ENCODE assay signal across 9 mouse cellular contexts in genomic region chr7:108935411-108935810, GRCm38 (mm10). TPM values are rescaled to one million over a fixed set of nuclear protein-coding genes. Genes with fewer than 3 reads are reported as not detected.
DNase-seq lines count a peak whose midpoint lies in the region; ATAC-seq and TF ChIP-seq lines count a peak whose summit lies in the region.
"Had no signal": no experiment of that assay in that cellular context is flagged by ENCODE, and none has a peak within 500 bp of the region (broad histone marks: within the 10 kb centered on the region; RNA-seq: fewer than 3 reads in every experiment).

No protein-coding gene starts in this region.

- no peak overlapping the region for H3K27ac ChIP-seq in kidney, embryonic 14.5 days (ENCODE audit: low read depth, low read length)
- H3K27ac ChIP-seq in cortical plate, adult 2 months (ENCODE audit: insufficient read depth, low read length) = no peak overlapping the region
- no peak overlapping the region for H3K27ac ChIP-seq in hindbrain, postnatal 0 days
- H3K27ac ChIP-seq in midbrain, embryonic 16.5 days (ENCODE audit: low read length) = no peak overlapping the region

- peak overlapping the region; percentile 88 for H3K4me3 ChIP-seq in kidney, embryonic 14.5 days (ENCODE audit: low read length)
- peak overlapping the region; percentile 91; the same call in 1 of the 2 replicates for H3K4me3 ChIP-seq in cortical plate, adult 2 months (ENCODE audit: insufficient read depth, low read length)
- H3K4me3 ChIP-seq in hindbrain, postnatal 0 days (ENCODE audit: low read length) = peak overlapping the region; percentile 99
- H3K4me3 ChIP-seq in midbrain, embryonic 16.5 days (ENCODE audit: low read depth, low read length) = peak overlapping the region; percentile 73

- H3K27me3 ChIP-seq in kidney, embryonic 14.5 days (ENCODE audit: control insufficient read depth, insufficient read depth, low read length) = no peaks in the 10 kb centered on the region
- H3K27me3 ChIP-seq in hindbrain, postnatal 0 days (ENCODE audit: insufficient read depth, low read length) = no peaks in the 10 kb centered on the region
- H3K27me3 ChIP-seq in midbrain, embryonic 16.5 days (ENCODE audit: control insufficient read depth, insufficient read depth, low read depth, low read length) = no peaks in the 10 kb centered on the region

- H3K36me3 ChIP-seq in kidney, embryonic 14.5 days (ENCODE audit: control insufficient read depth, insufficient read depth, low read length) = peaks cover 33% of the 10 kb centered on the region
- H3K36me3 ChIP-seq in hindbrain, postnatal 0 days (ENCODE audit: insufficient read depth, low read length) = peaks cover 24% of the 10 kb centered on the region
- peaks cover 22% of the 10 kb centered on the region for H3K36me3 ChIP-seq in midbrain, embryonic 16.5 days (ENCODE audit: control insufficient read depth, insufficient read depth, low read length)

- WGBS in kidney, embryonic 14.5 days = 78% methylated on average over 7 of the region's 7 CpGs
- WGBS in hindbrain, postnatal 0 days = 85% methylated on average over 7 of the region's 7 CpGs
- 89% methylated on average over 7 of the region's 7 CpGs for WGBS in midbrain, embryonic 16.5 days

- no peak for ATAC-seq in kidney, embryonic 14.5 days (ENCODE audit: low FRiP score, low TSS enrichment)
- ATAC-seq in hindbrain, postnatal 0 days = no peak
- ATAC-seq in midbrain, embryonic 16.5 days = no peak
- ATAC-seq in megakaryocyte-erythroid progenitor cell, adult 5-6 weeks (replicated peaks; ENCODE audit: low FRiP score, low TSS enrichment, poor library complexity, severe bottlenecking) = no peak
- no peak for ATAC-seq in inflammation-experienced regulatory T-cells, adult 6 months

- peaks cover 16% of the 10 kb centered on the region for H3K4me1 ChIP-seq in kidney, embryonic 14.5 days (ENCODE audit: control insufficient read depth, insufficient read depth, low read length)
- peaks cover 5% of the 10 kb centered on the region for H3K4me1 ChIP-seq in cortical plate, adult 2 months (ENCODE audit: control insufficient read depth, insufficient read depth, low read length)
- H3K4me1 ChIP-seq in hindbrain, postnatal 0 days (ENCODE audit: insufficient read depth, low read length) = peaks cover 11% of the 10 kb centered on the region
- peaks cover 19% of the 10 kb centered on the region for H3K4me1 ChIP-seq in midbrain, embryonic 16.5 days (ENCODE audit: control insufficient read depth, insufficient read depth, low read length)

- no peaks in the 10 kb centered on the region for H3K9me3 ChIP-seq in kidney, embryonic 14.5 days (ENCODE audit: control insufficient read depth, low read length)
- no peaks in the 10 kb centered on the region for H3K9me3 ChIP-seq in hindbrain, postnatal 0 days (ENCODE audit: low read length)
- H3K9me3 ChIP-seq in midbrain, embryonic 16.5 days (replicated peaks; ENCODE audit: control insufficient read depth, low read length, poor library complexity, severe bottlenecking) = no peaks in the 10 kb centered on the region

- peak overlapping the region; percentile 96; the same call in 1 of the 2 replicates for H3K9ac ChIP-seq in kidney, embryonic 14.5 days (ENCODE audit: low read depth, low read length)
- H3K9ac ChIP-seq in hindbrain, postnatal 0 days (replicated peaks; ENCODE audit: low read length) = 0 out of 2 replicates have a peak overlapping the region, but pooled peaks have one; percentile 95
- H3K9ac ChIP-seq in midbrain, embryonic 16.5 days (ENCODE audit: low read depth, low read length) = peak overlapping the region; percentile 78; the same call in 1 of the 2 replicates

- TF ChIP-seq CTCF in cortical plate, adult 2 months (IDR thresholded peaks at IDR 0.05; ENCODE audit: extremely low read depth, insufficient read depth, low read length) = no peak
- no peak for TF ChIP-seq CTCF in hindbrain, postnatal 0 days (IDR thresholded peaks at IDR 0.05; ENCODE audit: low read depth)

- peak overlapping the region; percentile 82 for H3K4me2 ChIP-seq in kidney, embryonic 14.5 days (replicated peaks; ENCODE audit: low read depth, low read length)
- peak overlapping the region; percentile 70 for H3K4me2 ChIP-seq in hindbrain, postnatal 0 days (ENCODE audit: low read depth, low read length)
- peak overlapping the region; percentile 83 for H3K4me2 ChIP-seq in midbrain, embryonic 16.5 days (ENCODE audit: low read length)

- no peak for DNase-seq in kidney, postnatal 10 days
- DNase-seq in hindbrain, postnatal 0 days (ENCODE audit: low spot score) = no peak
- no peak for DNase-seq in right cerebral cortex, postnatal 36 days (ENCODE audit: low spot score in 2 of 2)

- no peak for TF ChIP-seq POLR2A in cortical plate, adult 2 months (IDR thresholded peaks at IDR 0.05; ENCODE audit: extremely low read depth, insufficient read depth, low read length)

RNA-seq across cellular contexts. Expression of gene Eif3f, which starts 1.2 kb away (rescaled TPM):
- 91.7 and 109 TPM in 2 replicates for polyA plus RNA-seq in kidney, embryonic 14.5 days (2014; fragmentation: Nextera tagmentation; extraction: Ambion mirVana)
- 91.9 and 95.0 TPM in 2 replicates for polyA plus RNA-seq in cortical plate, adult 2 months (2012; rRNA removed)
- 127 and 128 TPM in 2 replicates for total RNA-seq in hindbrain, postnatal 0 days (2014; rRNA removed)
- 79.1 and 80.0 TPM in 2 replicates for polyA plus RNA-seq in hindbrain, postnatal 0 days (2015; fragmentation: Nextera tagmentation; extraction: Ambion mirVana)
- 60.9 and 62.8 TPM in 2 replicates for polyA plus RNA-seq in midbrain, embryonic 16.5 days (2015; fragmentation: Nextera tagmentation; extraction: Ambion mirVana)
- 241 and 316 TPM in 2 replicates for total RNA-seq in megakaryocyte-erythroid progenitor cell, adult 5-6 weeks (2014; fragmentation: Nextera tagmentation)
- total RNA-seq in megakaryocyte-erythroid progenitor cell, adult 5-6 weeks (2017) = 53.5 and 112 TPM in 2 replicates
- 10 to 100 TPM; 29.7 to 43.3 (median 34.1) TPM for polyA plus RNA-seq in inflammation-experienced regulatory T-cells, adult 6 months (2017; shearing (Covaris generic))

RNA-seq across cellular contexts. Expression of gene Nlrp10, which starts 5.4 kb away (rescaled TPM):
- not detected in 2 replicates for polyA plus RNA-seq in kidney, embryonic 14.5 days (2014; fragmentation: Nextera tagmentation; extraction: Ambion mirVana)
- polyA plus RNA-seq in cortical plate, adult 2 months (2012; rRNA removed) = 0.04 and 0.06 TPM in 2 replicates
- total RNA-seq in hindbrain, postnatal 0 days (2014; rRNA removed) = not detected in 2 replicates
- polyA plus RNA-seq in hindbrain, postnatal 0 days (2015; fragmentation: Nextera tagmentation; extraction: Ambion mirVana) = 0.08 TPM in 1 of 2 replicates, not detected in the other
- polyA plus RNA-seq in midbrain, embryonic 16.5 days (2015; fragmentation: Nextera tagmentation; extraction: Ambion mirVana) = not detected in 2 replicates
- 0.33 TPM in 1 of 2 replicates, not detected in the other for total RNA-seq in megakaryocyte-erythroid progenitor cell, adult 5-6 weeks (2014; fragmentation: Nextera tagmentation)
- 0.15 TPM in 1 of 2 replicates, not detected in the other for total RNA-seq in megakaryocyte-erythroid progenitor cell, adult 5-6 weeks (2017)
- under 1 TPM in 1 of 3 experiments, not detected in 2; 0.17 TPM for polyA plus RNA-seq in inflammation-experienced regulatory T-cells, adult 6 months (2017; shearing (Covaris generic))

RNA-seq across cellular contexts. Expression of gene Tub, which starts 14.7 kb away (rescaled TPM):
- polyA plus RNA-seq in kidney, embryonic 14.5 days (2014; fragmentation: Nextera tagmentation; extraction: Ambion mirVana) = 0.49 and 0.81 TPM in 2 replicates
- polyA plus RNA-seq in cortical plate, adult 2 months (2012; rRNA removed) = 161 and 176 TPM in 2 replicates
- 134 and 142 TPM in 2 replicates for total RNA-seq in hindbrain, postnatal 0 days (2014; rRNA removed)
- polyA plus RNA-seq in hindbrain, postnatal 0 days (2015; fragmentation: Nextera tagmentation; extraction: Ambion mirVana) = 29.7 and 32.7 TPM in 2 replicates
- 62.1 and 66.0 TPM in 2 replicates for polyA plus RNA-seq in midbrain, embryonic 16.5 days (2015; fragmentation: Nextera tagmentation; extraction: Ambion mirVana)
- total RNA-seq in megakaryocyte-erythroid progenitor cell, adult 5-6 weeks (2014; fragmentation: Nextera tagmentation) = not detected in 2 replicates
- total RNA-seq in megakaryocyte-erythroid progenitor cell, adult 5-6 weeks (2017) = not detected in 2 replicates
- under 1 TPM; 0.26 to 0.55 (median 0.52) TPM for polyA plus RNA-seq in inflammation-experienced regulatory T-cells, adult 6 months (2017; shearing (Covaris generic))

RNA-seq across cellular contexts. Expression of gene Olfr519, which starts 41.2 kb away (rescaled TPM):
- not detected in 2 replicates for polyA plus RNA-seq in kidney, embryonic 14.5 days (2014; fragmentation: Nextera tagmentation; extraction: Ambion mirVana)
- not detected in 2 replicates for polyA plus RNA-seq in cortical plate, adult 2 months (2012; rRNA removed)
- not detected in 2 replicates for total RNA-seq in hindbrain, postnatal 0 days (2014; rRNA removed)
- not detected in 2 replicates for polyA plus RNA-seq in hindbrain, postnatal 0 days (2015; fragmentation: Nextera tagmentation; extraction: Ambion mirVana)
- polyA plus RNA-seq in midbrain, embryonic 16.5 days (2015; fragmentation: Nextera tagmentation; extraction: Ambion mirVana) = not detected in 2 replicates
- not detected in 2 replicates for total RNA-seq in megakaryocyte-erythroid progenitor cell, adult 5-6 weeks (2014; fragmentation: Nextera tagmentation)
- not detected in 2 replicates for total RNA-seq in megakaryocyte-erythroid progenitor cell, adult 5-6 weeks (2017)
- not detected for polyA plus RNA-seq in inflammation-experienced regulatory T-cells, adult 6 months (2017; shearing (Covaris generic))
- total RNA-seq: monocyte, adult 5-6 weeks had no signal

RNA-seq across cellular contexts. Expression of gene Olfr518, which starts 50.6 kb away (rescaled TPM):
- not detected in 2 replicates for polyA plus RNA-seq in kidney, embryonic 14.5 days (2014; fragmentation: Nextera tagmentation; extraction: Ambion mirVana)
- not detected in 2 replicates for polyA plus RNA-seq in cortical plate, adult 2 months (2012; rRNA removed)
- not detected in 2 replicates for total RNA-seq in hindbrain, postnatal 0 days (2014; rRNA removed)
- polyA plus RNA-seq in hindbrain, postnatal 0 days (2015; fragmentation: Nextera tagmentation; extraction: Ambion mirVana) = not detected in 2 replicates
- polyA plus RNA-seq in midbrain, embryonic 16.5 days (2015; fragmentation: Nextera tagmentation; extraction: Ambion mirVana) = not detected in 2 replicates
- not detected in 2 replicates for total RNA-seq in megakaryocyte-erythroid progenitor cell, adult 5-6 weeks (2014; fragmentation: Nextera tagmentation)
- not detected in 2 replicates for total RNA-seq in megakaryocyte-erythroid progenitor cell, adult 5-6 weeks (2017)
- polyA plus RNA-seq in inflammation-experienced regulatory T-cells, adult 6 months (2017; shearing (Covaris generic)) = not detected
- total RNA-seq: monocyte, adult 5-6 weeks had no signal

Comparison
In these comparisons a context has a peak if more than half of its experiments do, and no peak if none do; other contexts are left out.
1. RNA of gene Tub, which starts 14.7 kb away (polyA plus RNA-seq): 161 to 176 TPM in cortical plate, adult 2 months, 62.1 to 66.0 TPM in midbrain, embryonic 16.5 days and 29.7 to 32.7 TPM in hindbrain, postnatal 0 days; 0.49 to 0.81 TPM in kidney, embryonic 14.5 days and 0.26 to 0.55 TPM in inflammation-experienced regulatory T-cells, adult 6 months; every median in the first group is over 10 times any median in the second.
2. Peak in every context shown above with its lines, with median percentiles within 50 percentile points of each other: H3K4me2 ChIP-seq, H3K4me3 ChIP-seq and H3K9ac ChIP-seq.